Mouse (Mus musculus) liver, embryonic 14.5 days (tissue): ENCODE measurements around the gene Robo3. TPM values are rescaled to one million over a fixed set of nuclear protein-coding genes. Genes with fewer than 3 reads are reported as not detected.

Experiments used
- ATAC-seq: fragments of 200-750 bp; cut with Nextera tagmentation; 2 replicates; pipeline ENCODE4 v1.8.0; 2017; ENCODE audit warnings: moderate number of reproducible peaks, mild to moderate bottlenecking, moderate library complexity; ENCODE audit not compliant: insufficient read depth
- DNase-seq, 3 experiments: peaks; one replicate each; pipeline ENCODE4 v3.0.0-alpha.2; 2012 to 2013; ENCODE audit warnings: low read depth in 3 of 3, low spot score in 3 of 3
- H3K27ac ChIP-seq: fragments of 300-500 bp; sonication (generic); 2 replicates; pipeline ENCODE4 v1.5.1; 2014; ENCODE audit warnings: moderate library complexity, mild to moderate bottlenecking, control low read depth, inconsistent platforms
- H3K27me3 ChIP-seq: fragments of 300-500 bp; sonication (generic); 2 replicates; pipeline ENCODE4 v1.6.1; 2014; ENCODE audit warnings: mild to moderate bottlenecking, low read length, moderate library complexity; ENCODE audit not compliant: control insufficient read depth, insufficient read depth
- H3K36me3 ChIP-seq: fragments of 300-500 bp; sonication (generic); replicated peaks from 2 replicates; pipeline ENCODE4 v1.6.1; 2014; ENCODE audit warnings: low read depth; ENCODE audit not compliant: control insufficient read depth, insufficient read depth
- H3K4me1 ChIP-seq, 2 experiments: fragments of 200-500 bp in 1 of 2; fragments of 300-500 bp in 1 of 2; sonication (generic) in 1 of 2; replicated peaks; 2 replicates each; pipeline ENCODE4 v1.6.1; 2012 to 2014; ENCODE audit warnings: antibody characterized with exemption in 1 of 2, inconsistent platforms in 1 of 2, low read length in 1 of 2; ENCODE audit not compliant: control insufficient read depth in 2 of 2, insufficient read depth in 2 of 2
- H3K4me2 ChIP-seq: fragments of 300-500 bp; sonication (generic); 2 replicates; pipeline ENCODE4 v1.6.1; 2014; ENCODE audit warnings: low read depth, mild to moderate bottlenecking, control low read depth, moderate library complexity
- H3K4me3 ChIP-seq, 2 experiments: fragments of 200-500 bp in 1 of 2; fragments of 300-500 bp in 1 of 2; sonication (generic) in 1 of 2; 2 replicates each; pipeline ENCODE4 v1.5.1; 2012 to 2014; ENCODE audit warnings: low read depth in 2 of 2, low read length in 2 of 2, mild to moderate bottlenecking in 2 of 2, control low read depth in 1 of 2, inconsistent platforms in 1 of 2, moderate library complexity in 1 of 2; ENCODE audit not compliant: insufficient read depth in 1 of 2
- H3K9ac ChIP-seq: fragments of 300-500 bp; sonication (generic); replicated peaks from 2 replicates; pipeline ENCODE4 v1.6.1; 2014; ENCODE audit warnings: mild to moderate bottlenecking, control low read depth, moderate library complexity
- H3K9me3 ChIP-seq: fragments of 300-500 bp; sonication (generic); 2 replicates; pipeline ENCODE4 v1.6.1; 2016; ENCODE audit warnings: low read length, mixed read lengths; ENCODE audit not compliant: control insufficient read depth
- CTCF ChIP-seq: IDR thresholded peaks from 2 replicates; pipeline ENCODE4 v1.5.1; 2016; ENCODE audit warnings: antibody characterized with exemption, low read depth, control low read depth
- EP300 ChIP-seq: IDR thresholded peaks from 2 replicates; pipeline ENCODE4 v1.6.1; 2016; ENCODE audit warnings: antibody characterized with exemption, low read depth
- WGBS: fragments of 180-500 bp; shearing (Covaris S2); extraction: QIAGEN DNeasy Blood & Tissue Kit; methylation state at CpG from one replicate; pipeline ENCODE4 v1.1.7; 2014; ENCODE audit not compliant: insufficient replicate concordance; 5-methylcytosine and 5-hydroxymethylcytosine counted together
- polyA plus RNA-seq, 2 experiments: library from polyadenylated mRNA; depleted of rRNA in 1 of 2; stranded (reverse) in 1 of 2; unstranded in 1 of 2; fragments of >200 nt; fragmentation: Nextera tagmentation in 1 of 2; extraction: Ambion mirVana in 1 of 2; gene quantifications; 2 replicates each; pipeline versions ENCODE4 v1.2.1 to v1.2.3; 2012 to 2014

The Robo3 gene
- polyA plus RNA-seq, 2 experiments: 0.05 to 0.25 TPM

DNA sequence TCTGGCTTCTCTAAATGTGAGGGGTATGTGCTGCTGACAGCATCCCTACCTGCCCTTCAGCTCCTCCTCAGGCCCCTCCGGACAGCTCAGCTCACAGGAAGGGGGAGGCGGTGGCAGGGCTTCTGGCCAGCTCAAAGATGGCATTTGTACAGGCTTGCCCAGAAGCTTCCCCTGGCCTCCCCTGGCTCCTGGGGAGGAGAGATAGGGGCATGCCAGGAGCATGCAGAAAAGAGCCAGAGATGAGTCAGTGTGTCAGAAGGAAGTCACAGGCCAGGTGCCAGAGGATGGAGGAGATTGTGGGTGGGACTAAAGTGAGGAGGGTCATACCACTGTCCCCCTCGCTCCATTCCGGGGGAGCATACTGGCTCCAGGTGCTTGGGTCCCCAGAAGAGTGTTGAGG is 14.3 kb downstream of the Robo3 start:
- no peak overlapping the region for H3K27ac ChIP-seq
- no peaks in the 10 kb centered on the region for H3K36me3 ChIP-seq
- H3K4me1 ChIP-seq: no peaks in the 10 kb centered on the region; a peak in 1 of 4 replicates
- TF ChIP-seq EP300 (no peak), CTCF (no peak)
- no peak overlapping the region for H3K9ac ChIP-seq
- H3K27me3 ChIP-seq: no peaks in the 10 kb centered on the region
- DNase-seq (no peak), ATAC-seq (no peak)
- H3K9me3 ChIP-seq: no peaks in the 10 kb centered on the region
- H3K4me2 ChIP-seq: no peak overlapping the region
- 50% methylated on average over 4 of the region's 4 CpGs for WGBS
- H3K4me3 ChIP-seq: no peak overlapping the region

DNA sequence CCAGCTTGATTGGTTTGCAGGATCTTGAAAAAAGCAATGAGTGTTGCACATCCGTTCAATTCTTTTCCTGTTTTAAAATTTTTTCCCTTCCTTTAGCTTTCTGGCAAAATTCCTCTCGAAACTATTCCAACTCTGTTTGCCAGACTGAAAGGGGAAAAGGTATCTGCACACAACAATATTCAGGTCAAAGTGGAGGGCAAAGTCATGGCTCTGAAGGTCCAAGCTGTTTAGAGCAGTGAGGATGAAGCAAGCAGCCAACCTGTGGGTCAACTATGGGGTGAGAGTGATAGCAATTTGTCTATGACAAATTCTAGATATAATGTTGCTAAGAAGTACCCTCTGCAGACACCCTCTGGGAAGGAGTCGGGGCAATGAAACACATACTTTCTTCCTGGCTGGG is 18.4 kb downstream of the Robo3 start:
- no peak for DNase-seq
- 49% methylated on average over 3 of the region's 3 CpGs for WGBS
- H3K27me3 ChIP-seq: no peaks in the 10 kb centered on the region
- no peak for ATAC-seq
- no peak overlapping the region for H3K4me2 ChIP-seq
- no peaks in the 10 kb centered on the region for H3K36me3 ChIP-seq
- H3K4me3 ChIP-seq: no peak overlapping the region
- H3K9me3 ChIP-seq: no peaks in the 10 kb centered on the region
- no peak overlapping the region for H3K9ac ChIP-seq
- no peaks in the 10 kb centered on the region for H3K4me1 ChIP-seq
- no peak overlapping the region for H3K27ac ChIP-seq
- TF ChIP-seq CTCF (no peak), EP300 (no peak)

DNA sequence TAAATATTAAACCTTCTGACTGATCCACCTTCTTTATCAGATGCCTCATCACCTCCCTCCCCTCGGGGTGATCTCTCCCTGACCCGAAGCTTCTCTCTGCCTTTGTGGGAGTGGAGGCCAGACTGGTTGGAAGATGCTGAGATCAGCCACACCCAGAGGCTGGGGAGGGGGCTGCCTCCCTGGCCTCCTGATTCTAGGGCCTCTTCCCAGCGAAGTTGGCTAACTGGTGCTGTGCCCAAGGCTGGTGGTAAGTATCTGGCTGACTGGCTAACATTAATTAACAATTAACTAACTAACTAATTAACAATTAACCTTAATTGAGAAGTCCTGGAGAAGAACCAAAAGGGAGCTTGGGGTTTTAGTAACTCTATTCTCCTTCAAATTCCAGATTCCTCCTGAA is 20.1 kb downstream of the Robo3 start:
- 41% methylated on average over 3 of the region's 3 CpGs for WGBS
- DNase-seq: no peak

DNA sequence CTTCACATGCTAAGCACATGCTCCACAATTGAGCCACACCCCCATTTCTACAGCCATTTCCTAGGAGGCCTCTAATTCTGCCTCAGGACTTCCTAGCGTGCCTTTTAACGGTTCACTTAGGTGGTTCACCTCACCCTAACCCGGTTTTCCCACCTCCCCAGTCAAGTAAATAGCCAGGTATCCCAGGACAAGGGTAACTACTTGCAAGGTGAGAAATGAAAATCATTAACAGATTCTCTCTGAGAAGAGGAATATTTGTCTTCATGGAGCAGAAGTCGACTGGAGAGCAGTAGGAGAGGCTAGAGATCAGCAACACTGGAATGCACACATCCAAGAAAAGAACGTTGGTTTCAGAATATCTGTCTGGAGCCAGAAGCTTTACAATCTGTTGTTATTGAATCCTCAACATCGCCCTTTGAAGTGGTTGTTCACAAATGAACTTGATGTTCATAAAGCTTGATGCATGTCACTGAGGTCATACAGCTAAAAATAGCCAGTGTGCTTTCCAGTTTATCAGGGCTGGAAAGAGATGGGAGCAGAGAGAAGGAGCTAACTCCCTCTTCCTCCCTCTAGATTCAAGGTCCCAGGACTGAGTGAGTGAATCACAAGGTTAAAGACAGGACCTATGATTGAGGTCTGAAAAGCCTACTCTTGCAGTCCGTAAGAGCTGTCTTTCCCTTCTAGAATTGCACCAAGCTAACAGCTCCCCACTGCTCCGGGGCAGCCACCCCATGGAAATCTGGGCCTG is 23.2 kb downstream of the Robo3 start:
- DNase-seq (no peak), ATAC-seq (no peak)
- 53% methylated on average over 8 of the region's 8 CpGs for WGBS
- TF ChIP-seq CTCF: no peak
- TF ChIP-seq EP300: no peak
- Histone ChIP-seq H3K27ac (no peak overlapping the region), H3K9me3 (no peaks in the 10 kb centered on the region), H3K9ac (no peak overlapping the region), H3K4me3 (no peak overlapping the region), H3K4me2 (no peak overlapping the region), H3K4me1 (no peaks in the 10 kb centered on the region), H3K27me3 (no peaks in the 10 kb centered on the region), H3K36me3 (no peaks in the 10 kb centered on the region)

More for the DNA sequence above, 20.1 kb downstream of the Robo3 start:
- Histone ChIP-seq H3K27me3 (no peaks in the 10 kb centered on the region), H3K9me3 (no peaks in the 10 kb centered on the region), H3K27ac (no peak overlapping the region), H3K9ac (no peak overlapping the region), H3K36me3 (no peaks in the 10 kb centered on the region), H3K4me1 (no peaks in the 10 kb centered on the region), H3K4me3 (no peak overlapping the region), H3K4me2 (no peak overlapping the region)
- no peak for ATAC-seq
- TF ChIP-seq EP300: no peak
- TF ChIP-seq CTCF: no peak

DNA sequence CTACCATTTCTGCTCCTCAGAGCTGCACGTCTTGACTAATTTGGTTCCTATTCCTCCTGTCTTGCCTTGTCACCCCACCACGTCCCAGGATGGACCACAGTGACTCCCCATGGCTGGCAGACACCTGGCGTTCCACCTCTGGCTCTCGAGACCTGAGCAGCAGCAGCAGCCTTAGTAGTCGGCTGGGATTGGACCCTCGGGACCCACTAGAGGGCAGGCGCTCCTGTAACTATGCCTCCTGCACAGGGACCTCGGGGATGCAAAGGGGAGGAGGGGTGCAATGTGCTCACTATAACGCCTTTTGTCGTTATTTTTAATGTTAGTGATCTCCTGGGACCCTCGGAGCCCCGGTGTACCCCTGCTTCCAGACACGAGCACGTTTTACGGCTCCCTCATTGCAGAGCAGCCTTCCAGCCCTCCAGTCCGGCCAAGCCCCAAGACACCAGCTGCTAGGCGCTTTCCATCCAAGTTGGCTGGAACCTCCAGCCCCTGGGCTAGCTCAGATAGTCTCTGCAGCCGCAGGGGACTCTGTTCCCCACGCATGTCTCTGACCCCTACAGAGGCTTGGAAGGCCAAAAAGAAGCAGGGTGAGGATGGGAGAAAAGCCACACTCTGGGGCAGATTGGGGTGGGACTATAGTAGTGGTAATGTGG is 25.1 kb downstream of the Robo3 start:
- TF ChIP-seq EP300 (no peak), CTCF (peak; percentile 21; the same call in 1 of the 2 replicates)
- H3K4me1 ChIP-seq: no peaks in the 10 kb centered on the region
- H3K9me3 ChIP-seq: no peaks in the 10 kb centered on the region
- ATAC-seq (no peak), DNase-seq (no peak)
- H3K4me3 ChIP-seq: no peak overlapping the region
- no peak overlapping the region for H3K9ac ChIP-seq
- H3K4me2 ChIP-seq: no peak overlapping the region
- WGBS: 28% methylated on average over 19 of the region's 19 CpGs
- H3K27me3 ChIP-seq: no peaks in the 10 kb centered on the region
- no peak overlapping the region for H3K27ac ChIP-seq
- H3K36me3 ChIP-seq: no peaks in the 10 kb centered on the region
